Comparison of ENCODE assay signal across 8 mouse cellular contexts in genomic region chr2:27552620-27553287, GRCm38 (mm10). TPM values are rescaled to one million over a fixed set of nuclear protein-coding genes. Genes with fewer than 3 reads are reported as not detected.
DNase-seq lines count a peak whose midpoint lies in the region; ATAC-seq lines count a peak whose summit lies in the region.

No protein-coding gene starts in this region.

- DNase-seq in midbrain, embryonic 10.5 days (ENCODE audit: low spot score), result peak; percentile 74
- peak; percentile 75 to 81 for DNase-seq in adrenal gland, postnatal 36 days
- peak; percentile 67 for DNase-seq in ovary, postnatal 36 days (ENCODE audit: low spot score)
- DNase-seq in urinary bladder, postnatal 36 days (ENCODE audit: low spot score in 2 of 2), result peak; percentile 68 to 78

- no peak for ATAC-seq in midbrain, embryonic 15.5 days (replicated peaks)
- 0 out of 2 replicates have a peak, but pooled peaks have one; percentile 24 for ATAC-seq in forebrain, embryonic 13.5 days
- ATAC-seq in intestine, embryonic 15.5 days, result peak; percentile 46; the same call in 1 of the 2 replicates
- ATAC-seq in limb, embryonic 15.5 days (ENCODE audit: insufficient number of reproducible peaks, low FRiP score, low TSS enrichment, low read depth), result no peak

- H3K27ac ChIP-seq in midbrain, embryonic 10.5 days (replicated peaks), result no peak overlapping the region
- H3K27ac ChIP-seq in midbrain, embryonic 15.5 days, result no peak overlapping the region
- H3K27ac ChIP-seq in forebrain, embryonic 13.5 days, result no peak overlapping the region
- no peak overlapping the region for H3K27ac ChIP-seq in intestine, embryonic 15.5 days
- H3K27ac ChIP-seq in limb, embryonic 15.5 days, result peak overlapping the region; percentile 43; the same call in 1 of the 2 replicates

- 26% methylated on average over 7 of the region's 7 CpGs for WGBS in midbrain, embryonic 10.5 days
- 27% methylated on average over 7 of the region's 7 CpGs for WGBS in midbrain, embryonic 15.5 days
- WGBS in forebrain, embryonic 13.5 days, result 27% methylated on average over 7 of the region's 7 CpGs
- 12% methylated on average over 7 of the region's 7 CpGs for WGBS in intestine, embryonic 15.5 days
- 12% methylated on average over 7 of the region's 7 CpGs for WGBS in limb, embryonic 15.5 days

- H3K4me3 ChIP-seq in midbrain, embryonic 10.5 days, result no peak overlapping the region
- H3K4me3 ChIP-seq in midbrain, embryonic 15.5 days, result no peak overlapping the region
- H3K4me3 ChIP-seq in forebrain, embryonic 13.5 days, result no peak overlapping the region
- H3K4me3 ChIP-seq in intestine, embryonic 15.5 days (replicated peaks), result no peak overlapping the region
- no peak overlapping the region for H3K4me3 ChIP-seq in limb, embryonic 15.5 days

- no peak overlapping the region for H3K4me2 ChIP-seq in midbrain, embryonic 15.5 days
- no peak overlapping the region for H3K4me2 ChIP-seq in forebrain, embryonic 13.5 days
- no peak overlapping the region for H3K4me2 ChIP-seq in intestine, embryonic 15.5 days (replicated peaks)
- H3K4me2 ChIP-seq in limb, embryonic 15.5 days, result no peak overlapping the region

- H3K27me3 ChIP-seq in midbrain, embryonic 10.5 days (ENCODE audit: low read depth, poor library complexity, severe bottlenecking), result peaks cover 4% of the 10 kb centered on the region; the same call in 1 of the 2 replicates
- H3K27me3 ChIP-seq in midbrain, embryonic 15.5 days (replicated peaks), result no peaks in the 10 kb centered on the region
- H3K27me3 ChIP-seq in forebrain, embryonic 13.5 days, result peaks cover 22% of the 10 kb centered on the region; the same call in 1 of the 2 replicates
- no peaks in the 10 kb centered on the region for H3K27me3 ChIP-seq in intestine, embryonic 15.5 days (replicated peaks)
- no peaks in the 10 kb centered on the region for H3K27me3 ChIP-seq in limb, embryonic 15.5 days

- no peaks in the 10 kb centered on the region for H3K36me3 ChIP-seq in midbrain, embryonic 10.5 days
- H3K36me3 ChIP-seq in midbrain, embryonic 15.5 days (replicated peaks), result no peaks in the 10 kb centered on the region
- no peaks in the 10 kb centered on the region for H3K36me3 ChIP-seq in forebrain, embryonic 13.5 days (ENCODE audit: poor library complexity, severe bottlenecking)
- no peaks in the 10 kb centered on the region for H3K36me3 ChIP-seq in intestine, embryonic 15.5 days
- H3K36me3 ChIP-seq in limb, embryonic 15.5 days, result no peaks in the 10 kb centered on the region

- no peak overlapping the region for H3K9ac ChIP-seq in midbrain, embryonic 15.5 days
- H3K9ac ChIP-seq in forebrain, embryonic 13.5 days, result no peak overlapping the region
- H3K9ac ChIP-seq in intestine, embryonic 15.5 days, result no peak overlapping the region
- H3K9ac ChIP-seq in limb, embryonic 15.5 days, result no peak overlapping the region

- no peaks in the 10 kb centered on the region for H3K9me3 ChIP-seq in midbrain, embryonic 10.5 days (replicated peaks)
- no peaks in the 10 kb centered on the region for H3K9me3 ChIP-seq in midbrain, embryonic 15.5 days
- no peaks in the 10 kb centered on the region; the same call in 1 of the 2 replicates for H3K9me3 ChIP-seq in forebrain, embryonic 13.5 days (replicated peaks)
- H3K9me3 ChIP-seq in intestine, embryonic 15.5 days, result no peaks in the 10 kb centered on the region
- no peaks in the 10 kb centered on the region for H3K9me3 ChIP-seq in limb, embryonic 15.5 days

- H3K4me1 ChIP-seq in midbrain, embryonic 10.5 days, result no peaks in the 10 kb centered on the region
- no peaks in the 10 kb centered on the region for H3K4me1 ChIP-seq in midbrain, embryonic 15.5 days
- H3K4me1 ChIP-seq in forebrain, embryonic 13.5 days, result no peaks in the 10 kb centered on the region
- H3K4me1 ChIP-seq in intestine, embryonic 15.5 days (replicated peaks), result 0 out of 2 replicates have a peak, but pooled peaks cover 17% of the 10 kb centered on the region
- H3K4me1 ChIP-seq in limb, embryonic 15.5 days, result peaks cover 15% of the 10 kb centered on the region

RNA-seq across cellular contexts. Expression of gene Wdr5, which starts 37.8 kb away (rescaled TPM):
- polyA plus RNA-seq in midbrain, embryonic 10.5 days (2016; fragmentation: Nextera tagmentation; extraction: Ambion mirVana), result 76.3 and 84.1 TPM in 2 replicates
- 48.2 and 51.3 TPM in 2 replicates for polyA plus RNA-seq in midbrain, embryonic 15.5 days (2015; fragmentation: Nextera tagmentation; extraction: Ambion mirVana)
- 10 to 100 TPM; 32.9 to 37.2 TPM for total RNA-seq in adrenal gland, postnatal 36 days (2021)
- polyA plus RNA-seq in forebrain, embryonic 13.5 days (2015; fragmentation: Nextera tagmentation; extraction: Ambion mirVana), result 54.0 and 59.1 TPM in 2 replicates
- 49.6 and 50.2 TPM in 2 replicates for polyA plus RNA-seq in intestine, embryonic 15.5 days (2015; fragmentation: Nextera tagmentation; extraction: Ambion mirVana)
- 51.2 and 51.7 TPM in 2 replicates for polyA plus RNA-seq in limb, embryonic 15.5 days (2015; fragmentation: Nextera tagmentation; extraction: Ambion mirVana)

RNA-seq across cellular contexts. Expression of gene Brd3, which starts 45.3 kb away (rescaled TPM):
- polyA plus RNA-seq in midbrain, embryonic 10.5 days (2016; fragmentation: Nextera tagmentation; extraction: Ambion mirVana), result 156 and 166 TPM in 2 replicates
- polyA plus RNA-seq in midbrain, embryonic 15.5 days (2015; fragmentation: Nextera tagmentation; extraction: Ambion mirVana), result 137 and 152 TPM in 2 replicates
- 10 to 100 TPM; 64.5 to 78.6 TPM for total RNA-seq in adrenal gland, postnatal 36 days (2021)
- polyA plus RNA-seq in forebrain, embryonic 13.5 days (2015; fragmentation: Nextera tagmentation; extraction: Ambion mirVana), result 140 and 149 TPM in 2 replicates
- polyA plus RNA-seq in intestine, embryonic 15.5 days (2015; fragmentation: Nextera tagmentation; extraction: Ambion mirVana), result 85.7 and 91.2 TPM in 2 replicates
- polyA plus RNA-seq in limb, embryonic 15.5 days (2015; fragmentation: Nextera tagmentation; extraction: Ambion mirVana), result 112 and 116 TPM in 2 replicates

Comparison
In these comparisons a context has a peak if more than half of its experiments do, and no peak if none do; other contexts are left out.
1. ATAC-seq: peak in forebrain, embryonic 13.5 days (single experiment) and intestine, embryonic 15.5 days (single experiment); none in midbrain, embryonic 15.5 days (single experiment) and limb, embryonic 15.5 days (single experiment).
2. Peak in every context shown above with its lines, with median percentiles within 50 percentile points of each other: DNase-seq.